Mouse (Mus musculus): ENCODE measurements around the gene Pacs2. TPM values are rescaled to one million over a fixed set of nuclear protein-coding genes. Genes with fewer than 3 reads are reported as not detected.

The Pacs2 gene
- total RNA-seq, 1 experiment = 17.2 TPM

GRCm38 (mm10) chr12:112974736-112975135 lies 39.6 kb upstream of the Pacs2 start:
- DNase-seq (ENCODE audit: low read depth, low spot score) = no peak

GRCm38 (mm10) chr12:112976371-112977073 lies 37.8 kb upstream of the Pacs2 start, which contains the start of gene Btbd6:
Gene Btbd6, plus strand, starts transcription at chr12:112976482.
- H3K36me3 ChIP-seq (ENCODE audit: control insufficient read depth, insufficient read depth, low read length, poor library complexity, severe bottlenecking) = peaks cover 35% of the 10 kb centered on the region
- TF ChIP-seq ZC3H11A (IDR thresholded peaks at IDR 0.05; ENCODE audit: borderline replicate concordance, low read depth, low read length) (no peak), HCFC1 (IDR thresholded peaks at IDR 0.05; ENCODE audit: borderline replicate concordance, insufficient read depth, low read length) (peak; percentile 52; the same call in 1 of the 2 replicates)
- H3K9ac ChIP-seq (ENCODE audit: insufficient read depth, low read depth, low read length, poor library complexity, severe bottlenecking) = peak within 1 kb of the TSS; percentile 91
- no peaks in the 10 kb centered on the region for H3K9me3 ChIP-seq (ENCODE audit: control insufficient read depth, insufficient read depth, low read depth, low read length)
- peak within 1 kb of the TSS; percentile 15; the same call in 1 of the 2 replicates for H3K27ac ChIP-seq (ENCODE audit: insufficient read depth, low read depth, low read length, poor library complexity, severe bottlenecking)
- in situ Hi-C loops (cut with MboI; ENCODE audit: low sequenced_read_pairs in 2 of 2, unreplicated experiment in 2 of 2) = no loop called here
- peak; percentile 71 for DNase-seq (ENCODE audit: low read depth, low spot score)
- H3K4me3 ChIP-seq (ENCODE audit: insufficient read depth in 1 of 2, low read depth in 1 of 2, low read length in 2 of 2, poor library complexity in 1 of 2, severe bottlenecking in 1 of 2) = peak within 1 kb of the TSS; percentile 91 to 94
- peaks cover 2 to 5% of the 10 kb centered on the region in 2 experiments; a peak in 1 of 4 replicates for H3K4me1 ChIP-seq (ENCODE audit: control insufficient read depth in 2 of 2, insufficient read depth in 2 of 2, low read length in 2 of 2, poor library complexity in 1 of 2)

More at GRCm38 (mm10) chr12:112974736-112975135, 39.6 kb upstream of the Pacs2 start:
- H3K4me3 ChIP-seq (ENCODE audit: insufficient read depth in 1 of 2, low read depth in 1 of 2, low read length in 2 of 2, poor library complexity in 1 of 2, severe bottlenecking in 1 of 2) = no peak overlapping the region
- in situ Hi-C loops (cut with MboI; ENCODE audit: low sequenced_read_pairs in 2 of 2, unreplicated experiment in 2 of 2) = no loop called here
- H3K9ac ChIP-seq (ENCODE audit: insufficient read depth, low read depth, low read length, poor library complexity, severe bottlenecking) = no peak overlapping the region
- H3K27ac ChIP-seq (ENCODE audit: insufficient read depth, low read depth, low read length, poor library complexity, severe bottlenecking) = no peak overlapping the region
- peaks cover 35% of the 10 kb centered on the region for H3K36me3 ChIP-seq (ENCODE audit: control insufficient read depth, insufficient read depth, low read length, poor library complexity, severe bottlenecking)
- TF ChIP-seq ZC3H11A (IDR thresholded peaks at IDR 0.05; ENCODE audit: borderline replicate concordance, low read depth, low read length) = no peak
- TF ChIP-seq HCFC1 (IDR thresholded peaks at IDR 0.05; ENCODE audit: borderline replicate concordance, insufficient read depth, low read length) = no peak
- TF ChIP-seq MAFK (IDR thresholded peaks at IDR 0.05; ENCODE audit: insufficient read depth, low read depth, low read length) = no peak
- TF ChIP-seq CHD2 (IDR thresholded peaks at IDR 0.05; ENCODE audit: low read depth, low read length) = no peak
- no peak for TF ChIP-seq ZNF384 (IDR thresholded peaks at IDR 0.05; ENCODE audit: low read depth, low read length)
- H3K9me3 ChIP-seq (ENCODE audit: control insufficient read depth, insufficient read depth, low read depth, low read length) = no peaks in the 10 kb centered on the region
- H3K4me1 ChIP-seq (ENCODE audit: control insufficient read depth in 2 of 2, insufficient read depth in 2 of 2, low read length in 2 of 2, poor library complexity in 1 of 2) = peaks cover 2 to 5% of the 10 kb centered on the region in 2 experiments; a peak in 1 of 4 replicates

- DNase-seq (ENCODE audit: low read depth, low spot score) = no peak
- Histone ChIP-seq H3K36me3 (ENCODE audit: control insufficient read depth, insufficient read depth, low read length, poor library complexity, severe bottlenecking) (peaks cover 34% of the 10 kb centered on the region), H3K4me1 (ENCODE audit: control insufficient read depth in 2 of 2, insufficient read depth in 2 of 2, low read length in 2 of 2, poor library complexity in 1 of 2) (peaks cover 2 to 5% of the 10 kb centered on the region in 2 experiments; a peak in 1 of 4 replicates), H3K9me3 (ENCODE audit: control insufficient read depth, insufficient read depth, low read depth, low read length) (no peaks in the 10 kb centered on the region), H3K4me3 (ENCODE audit: insufficient read depth in 1 of 2, low read depth in 1 of 2, low read length in 2 of 2, poor library complexity in 1 of 2, severe bottlenecking in 1 of 2) (peak overlapping the region; percentile 91 to 94), H3K27ac (ENCODE audit: insufficient read depth, low read depth, low read length, poor library complexity, severe bottlenecking) (peak overlapping the region; percentile 8; the same call in 1 of the 2 replicates), H3K9ac (ENCODE audit: insufficient read depth, low read depth, low read length, poor library complexity, severe bottlenecking) (peak overlapping the region; percentile 91)
- in situ Hi-C loops (cut with MboI; ENCODE audit: low sequenced_read_pairs in 2 of 2, unreplicated experiment in 2 of 2) = no loop called here
- TF ChIP-seq ZC3H11A (IDR thresholded peaks at IDR 0.05; ENCODE audit: borderline replicate concordance, low read depth, low read length) (no peak), CHD2 (IDR thresholded peaks at IDR 0.05; ENCODE audit: low read depth, low read length) (no peak), ZNF384 (IDR thresholded peaks at IDR 0.05; ENCODE audit: low read depth, low read length) (no peak), MAFK (IDR thresholded peaks at IDR 0.05; ENCODE audit: insufficient read depth, low read depth, low read length) (no peak), HCFC1 (IDR thresholded peaks at IDR 0.05; ENCODE audit: borderline replicate concordance, insufficient read depth, low read length) (no peak)
These were observed 37.2 kb upstream of the Pacs2 start for GRCm38 (mm10) chr12:112977156-112977555.

DNA sequence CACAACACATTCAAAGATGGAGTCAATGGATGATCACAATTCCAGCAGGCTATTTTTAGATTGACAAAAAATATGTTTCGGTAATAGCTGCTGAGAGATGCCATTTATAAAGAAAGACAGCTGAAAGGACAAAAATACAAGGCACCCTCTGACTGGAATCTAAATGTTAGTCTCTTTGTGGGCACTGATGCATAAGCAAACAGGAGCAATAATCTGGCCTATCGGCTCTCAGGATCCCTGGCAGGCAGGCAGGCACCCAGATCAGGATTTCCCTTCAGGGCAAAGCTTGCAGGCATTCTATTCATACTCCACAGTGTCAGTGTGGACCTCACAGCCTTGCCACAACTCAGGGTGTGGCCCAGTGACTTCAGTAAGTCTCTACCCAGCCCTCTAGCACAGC lies 32.3 kb upstream of the Pacs2 start:
- Histone ChIP-seq H3K27ac (ENCODE audit: insufficient read depth, low read depth, low read length, poor library complexity, severe bottlenecking) (no peak overlapping the region), H3K9ac (ENCODE audit: insufficient read depth, low read depth, low read length, poor library complexity, severe bottlenecking) (no peak overlapping the region), H3K4me1 (ENCODE audit: control insufficient read depth in 2 of 2, insufficient read depth in 2 of 2, low read length in 2 of 2, poor library complexity in 1 of 2) (peaks cover 0 to 5% of the 10 kb centered on the region in 2 experiments; a peak in 1 of 4 replicates), H3K36me3 (ENCODE audit: control insufficient read depth, insufficient read depth, low read length, poor library complexity, severe bottlenecking) (peaks cover 38% of the 10 kb centered on the region), H3K9me3 (ENCODE audit: control insufficient read depth, insufficient read depth, low read depth, low read length) (no peaks in the 10 kb centered on the region), H3K4me3 (ENCODE audit: insufficient read depth in 1 of 2, low read depth in 1 of 2, low read length in 2 of 2, poor library complexity in 1 of 2, severe bottlenecking in 1 of 2) (no peak overlapping the region)
- in situ Hi-C loops (cut with MboI; ENCODE audit: low sequenced_read_pairs in 2 of 2, unreplicated experiment in 2 of 2) = no loop called here
- TF ChIP-seq MAFK (IDR thresholded peaks at IDR 0.05; ENCODE audit: insufficient read depth, low read depth, low read length) (no peak), CHD2 (IDR thresholded peaks at IDR 0.05; ENCODE audit: low read depth, low read length) (no peak), ZC3H11A (IDR thresholded peaks at IDR 0.05; ENCODE audit: borderline replicate concordance, low read depth, low read length) (no peak), ZNF384 (IDR thresholded peaks at IDR 0.05; ENCODE audit: low read depth, low read length) (no peak), HCFC1 (IDR thresholded peaks at IDR 0.05; ENCODE audit: borderline replicate concordance, insufficient read depth, low read length) (no peak)
- no peak for DNase-seq (ENCODE audit: low read depth, low spot score)
